Mouse (Mus musculus) mammary gland, adult 2 months (tissue): ENCODE measurements around the gene Hist3h2ba. TPM values are rescaled to one million over a fixed set of nuclear protein-coding genes. Genes with fewer than 3 reads are reported as not detected.

ENCODE experiments used
- polyA plus RNA-seq: library from polyadenylated mRNA; depleted of rRNA; stranded (reverse); fragments of >200 nt; gene quantifications from 2 replicates; pipeline ENCODE4 v1.2.3, GENCODE M21; 2012; ENCODE audit warnings: low replicate concordance; rRNA removed

Hist3h2ba gene
- 2.9 and 6.0 TPM in 2 replicates for polyA plus RNA-seq

DNA sequence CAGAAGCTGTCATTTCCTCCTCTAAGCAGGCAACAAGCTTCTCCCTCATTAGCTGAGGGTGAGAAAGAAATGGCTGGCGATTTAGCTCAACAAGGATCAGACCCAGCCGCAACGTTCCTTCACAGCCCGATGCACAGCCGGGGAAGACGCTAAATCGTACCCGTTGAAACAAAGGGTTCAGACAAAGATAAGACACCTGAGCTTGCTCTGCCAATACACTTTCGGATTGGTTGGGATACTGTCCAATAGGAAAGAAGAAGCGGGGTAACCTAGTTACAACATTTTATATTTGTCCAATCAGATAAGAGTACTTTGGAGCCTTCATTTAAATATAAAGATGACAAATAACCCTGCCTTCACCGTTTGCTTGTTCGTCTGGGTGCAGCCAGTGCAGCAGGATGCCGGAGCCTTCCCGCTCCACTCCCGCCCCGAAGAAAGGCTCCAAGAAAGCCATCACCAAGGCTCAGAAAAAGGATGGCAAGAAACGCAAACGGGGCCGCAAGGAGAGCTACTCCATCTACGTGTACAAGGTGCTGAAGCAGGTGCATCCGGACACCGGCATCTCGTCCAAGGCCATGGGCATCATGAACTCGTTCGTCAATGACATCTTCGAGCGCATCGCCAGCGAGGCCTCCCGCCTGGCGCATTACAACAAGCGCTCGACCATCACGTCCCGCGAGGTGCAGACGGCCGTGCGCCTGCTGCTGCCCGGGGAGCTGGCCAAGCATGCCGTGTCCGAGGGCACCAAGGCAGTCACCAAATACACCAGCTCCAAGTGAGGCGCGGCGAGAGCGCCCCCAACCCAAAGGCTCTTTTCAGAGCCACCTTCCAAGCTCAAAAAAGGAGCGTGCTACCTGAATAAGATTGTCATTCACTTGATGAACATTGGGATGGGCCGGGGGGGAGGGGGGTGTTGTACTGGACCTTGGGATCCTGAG lies at the start of gene Hist3h2ba:
Gene Hist3h2ba (plus strand): TSS at position 379 of the 938 bp plus-strand sequence.

DNA sequence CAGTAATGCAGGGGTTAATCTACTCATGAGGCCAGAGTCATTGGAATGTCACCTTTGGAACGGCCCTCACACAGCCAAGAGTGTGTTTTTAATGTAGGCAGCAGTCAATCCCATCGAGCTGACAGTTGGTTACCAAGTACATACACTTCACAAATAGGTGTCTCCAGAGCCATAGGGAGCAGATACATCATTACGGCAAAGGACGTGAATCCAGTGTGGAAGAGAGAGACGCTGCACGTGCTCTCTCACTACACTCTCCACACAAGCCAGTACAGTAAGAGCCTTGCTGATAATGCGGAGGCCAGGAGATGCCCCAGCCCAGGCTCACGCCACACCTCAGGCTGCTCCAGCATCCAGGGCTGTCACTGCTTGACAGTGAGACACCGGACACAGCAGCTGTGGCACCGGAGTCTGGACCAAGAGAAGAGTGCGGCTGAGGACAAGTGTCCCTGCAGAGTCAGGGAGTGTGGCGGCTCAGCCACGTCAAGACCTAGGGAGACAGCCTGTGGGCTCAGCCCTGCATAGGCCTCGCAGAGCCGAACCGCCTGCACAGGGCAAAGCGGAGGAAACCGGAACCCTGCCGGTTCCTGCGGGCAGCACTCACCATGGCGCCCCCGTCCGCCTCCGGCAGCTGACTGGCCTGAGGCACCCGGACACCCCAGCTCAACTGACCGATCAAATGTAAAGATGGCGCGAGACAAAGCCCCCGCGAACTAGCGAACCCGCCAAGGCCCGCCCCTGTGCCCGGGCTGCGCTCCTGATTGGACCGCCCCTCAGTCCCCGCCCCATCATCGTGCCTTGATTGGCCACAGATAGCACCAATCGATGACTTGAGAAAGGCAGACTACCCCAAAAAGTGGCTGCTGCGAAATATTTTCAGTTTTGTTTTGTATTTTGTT lies 45.0 kb upstream of the Hist3h2ba start, which contains the start of gene Zfp39:
Gene Zfp39 (minus strand): TSS at position 715 of the 899 bp plus-strand sequence.

DNA sequence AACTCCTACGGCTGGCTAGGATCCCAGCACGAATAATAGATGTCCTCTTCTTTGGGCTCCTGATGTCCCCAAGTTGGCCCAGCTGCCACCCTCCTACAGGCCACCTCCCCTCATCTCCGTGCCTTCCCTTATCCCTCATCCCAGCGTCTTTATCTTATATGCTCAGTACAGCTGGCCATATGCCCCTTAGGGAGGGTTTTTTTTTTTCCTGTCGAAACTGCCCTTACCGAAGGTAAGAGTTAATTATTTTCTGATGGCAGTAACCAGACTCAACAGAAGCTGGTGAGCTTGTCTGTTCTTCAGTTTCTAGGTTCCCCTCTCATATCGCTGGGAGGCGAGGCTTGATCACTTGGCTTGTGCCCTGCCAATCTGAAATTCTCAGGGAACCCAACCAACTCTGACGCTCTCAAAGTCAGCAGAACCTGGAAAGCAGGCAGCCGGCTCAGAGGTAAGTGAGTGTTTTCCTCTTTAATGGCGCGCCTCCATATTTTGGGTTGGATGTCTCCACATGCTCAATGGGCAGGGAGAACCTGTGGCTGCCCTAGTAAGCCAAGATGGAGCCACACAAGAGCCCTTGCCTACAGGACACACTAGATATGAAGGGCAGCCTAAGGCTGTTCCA lies 30.9 kb upstream of the Hist3h2ba start, which contains the start of gene Btnl10:
Gene Btnl10 (plus strand): TSS at position 164 of the 622 bp plus-strand sequence.

DNA sequence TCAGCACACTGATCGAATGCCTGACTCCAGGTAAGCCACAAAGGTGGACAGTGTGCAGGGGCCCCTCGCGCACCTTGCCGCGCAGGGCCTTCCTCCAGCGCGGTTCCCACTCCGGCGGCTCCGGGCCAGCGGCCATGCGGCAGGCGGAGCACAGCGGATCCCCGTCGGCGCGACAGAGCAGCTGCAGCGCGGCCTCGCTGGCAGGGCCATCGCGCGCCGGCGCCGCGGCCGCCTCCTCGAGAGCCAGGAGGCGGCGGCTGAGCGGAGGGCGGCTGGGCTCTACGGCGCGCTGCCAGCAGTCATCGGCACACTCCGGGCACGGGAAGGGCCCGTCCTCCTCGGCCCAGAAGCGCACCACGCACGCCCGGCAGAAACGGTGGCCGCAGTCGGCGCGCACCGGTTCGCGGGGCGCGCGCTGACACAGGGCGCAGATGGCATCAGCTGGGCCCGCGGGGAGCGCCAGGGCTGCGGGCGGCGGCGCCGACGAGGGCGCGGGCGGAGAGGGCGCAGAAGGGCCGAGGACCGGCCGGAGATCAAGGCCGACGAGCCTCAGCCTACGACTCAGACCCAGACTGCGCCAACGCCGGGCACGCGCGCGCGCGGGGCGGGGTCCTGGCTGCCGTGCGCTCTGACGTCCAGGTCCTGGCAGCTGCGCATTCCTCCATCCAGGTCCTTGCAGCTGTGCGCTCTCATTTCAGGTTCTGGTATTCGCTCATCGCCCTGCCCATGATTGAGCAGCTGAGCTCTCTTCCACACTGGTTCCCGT lies 10.2 kb upstream of the Hist3h2ba start, which contains the start of gene Rnf187:
Gene Rnf187 (minus strand): TSS at position 595 of the 766 bp plus-strand sequence.

DNA sequence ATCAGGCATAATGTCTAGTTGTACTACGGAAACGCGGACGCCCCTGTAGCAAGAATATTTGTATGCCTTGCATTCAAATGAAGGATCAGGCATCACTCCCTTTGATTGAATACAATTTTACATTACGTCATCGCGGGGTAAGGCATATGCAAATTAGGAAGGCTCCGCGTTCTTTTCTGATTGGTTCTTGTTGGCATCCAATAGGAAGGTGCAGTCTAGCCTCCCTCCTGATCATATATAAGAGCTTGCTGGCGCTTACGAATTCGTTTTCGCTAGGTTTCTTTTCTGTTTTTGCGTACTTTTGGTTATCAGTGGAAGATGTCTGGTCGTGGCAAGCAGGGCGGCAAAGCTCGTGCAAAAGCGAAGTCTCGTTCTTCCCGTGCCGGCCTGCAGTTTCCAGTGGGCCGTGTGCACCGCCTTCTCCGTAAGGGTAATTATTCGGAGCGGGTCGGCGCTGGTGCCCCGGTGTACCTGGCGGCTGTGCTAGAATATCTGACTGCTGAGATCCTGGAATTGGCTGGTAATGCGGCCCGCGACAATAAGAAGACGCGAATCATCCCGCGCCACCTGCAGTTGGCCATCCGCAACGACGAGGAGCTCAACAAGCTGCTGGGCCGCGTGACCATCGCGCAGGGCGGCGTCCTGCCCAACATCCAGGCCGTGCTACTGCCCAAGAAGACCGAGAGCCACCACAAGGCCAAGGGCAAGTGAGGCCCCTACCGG lies 5.9 kb downstream of the Hist3h2ba start, which contains the start of the genes Hist3h2a and Trim17:
Gene Hist3h2a (plus strand): TSS at position 266 of the 723 bp plus-strand sequence.
Gene Trim17 (plus strand): TSS at position 266 of the 723 bp plus-strand sequence.

DNA sequence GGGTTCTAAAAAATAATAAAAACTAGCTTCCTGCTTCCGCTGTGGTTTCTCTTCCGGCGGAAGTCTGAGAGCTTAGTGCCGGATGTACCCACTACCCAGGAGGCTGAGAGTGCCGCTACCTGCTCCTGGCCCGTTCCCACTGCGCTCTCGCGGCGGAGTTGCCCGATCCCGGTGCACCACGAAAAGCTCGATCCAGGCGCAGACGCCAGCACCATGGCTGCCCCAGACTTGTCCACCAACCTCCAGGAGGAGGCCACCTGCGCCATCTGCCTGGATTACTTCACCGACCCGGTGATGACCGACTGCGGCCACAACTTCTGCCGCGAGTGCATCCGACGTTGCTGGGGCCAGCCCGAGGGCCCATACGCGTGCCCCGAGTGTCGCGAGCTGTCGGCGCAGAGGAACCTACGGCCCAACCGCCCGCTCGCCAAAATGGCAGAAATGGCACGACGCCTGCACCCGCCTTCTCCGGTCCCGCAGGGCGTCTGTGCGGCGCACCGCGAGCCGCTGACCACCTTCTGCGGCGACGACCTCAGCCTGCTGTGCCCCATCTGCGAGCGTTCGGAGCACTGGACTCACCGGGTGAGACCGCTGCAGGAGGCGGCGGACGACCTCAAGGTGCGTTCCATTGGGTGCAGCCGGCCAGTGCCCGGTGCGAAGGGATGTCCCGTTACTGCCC lies 29.4 kb downstream of the Hist3h2ba start, which contains the start of gene Trim11:
Gene Trim11 (plus strand): TSS at position 67 of the 679 bp plus-strand sequence.

Other genes with a start within 250 kb of the Hist3h2ba start
- not detected in 2 replicates for gene Olfr319, start 249.8 kb upstream of the Hist3h2ba start, polyA plus RNA-seq
- gene Olfr318, start 224.9 kb upstream of the Hist3h2ba start, polyA plus RNA-seq: not detected in 2 replicates
- not detected in 2 replicates for gene Olfr317, start 209.7 kb upstream of the Hist3h2ba start, polyA plus RNA-seq
- gene Olfr316, start 196.2 kb upstream of the Hist3h2ba start, polyA plus RNA-seq: not detected in 2 replicates
- gene Olfr315, start 175.7 kb upstream of the Hist3h2ba start, polyA plus RNA-seq: not detected in 2 replicates
- not detected in 2 replicates for gene Olfr314, start 166.0 kb upstream of the Hist3h2ba start, polyA plus RNA-seq
- 0.62 TPM in 1 of 2 replicates, not detected in the other for gene Fam183b, start 147.0 kb upstream of the Hist3h2ba start, polyA plus RNA-seq
- not detected in 2 replicates for gene Olfr313, start 133.9 kb upstream of the Hist3h2ba start, polyA plus RNA-seq
- gene Olfr312, start 119.7 kb upstream of the Hist3h2ba start, polyA plus RNA-seq: not detected in 2 replicates
- gene Olfr311, start 109.7 kb upstream of the Hist3h2ba start, polyA plus RNA-seq: not detected in 2 replicates
- 2.2 and 4.6 TPM in 2 replicates for gene Gm12258, start 101.8 kb upstream of the Hist3h2ba start, polyA plus RNA-seq
- gene 2810021J22Rik, start 81.7 kb upstream of the Hist3h2ba start, polyA plus RNA-seq: 2.4 and 5.2 TPM in 2 replicates
- 0.98 and 1.5 TPM in 2 replicates for gene Zfp39, start 44.7 kb upstream of the Hist3h2ba start, polyA plus RNA-seq
- not detected in 2 replicates for gene Btnl10, start 31.0 kb upstream of the Hist3h2ba start, polyA plus RNA-seq
- gene Rnf187, start 10.0 kb upstream of the Hist3h2ba start, polyA plus RNA-seq: 207 and 342 TPM in 2 replicates
- gene Hist3h2a, start 5.8 kb downstream of the Hist3h2ba start, polyA plus RNA-seq: 15.2 and 22.0 TPM in 2 replicates
- gene Trim17, start 5.8 kb downstream of the Hist3h2ba start, polyA plus RNA-seq: 0.23 and 0.53 TPM in 2 replicates
- 25.9 and 52.2 TPM in 2 replicates for gene Trim11, start 29.2 kb downstream of the Hist3h2ba start, polyA plus RNA-seq
- gene Obscn, start 187.5 kb downstream of the Hist3h2ba start, polyA plus RNA-seq: 1.3 and 104 TPM in 2 replicates
- gene Iba57, start 214.8 kb downstream of the Hist3h2ba start, polyA plus RNA-seq: 5.2 and 6.4 TPM in 2 replicates
- gene Gjc2, start 234.3 kb downstream of the Hist3h2ba start, polyA plus RNA-seq: 1.1 and 1.7 TPM in 2 replicates
- gene Guk1, start 243.3 kb downstream of the Hist3h2ba start, polyA plus RNA-seq: 67.8 and 99.7 TPM in 2 replicates